Mouse (Mus musculus): ENCODE results near the gene Fam102a.

Gene Fam102a

DNA sequence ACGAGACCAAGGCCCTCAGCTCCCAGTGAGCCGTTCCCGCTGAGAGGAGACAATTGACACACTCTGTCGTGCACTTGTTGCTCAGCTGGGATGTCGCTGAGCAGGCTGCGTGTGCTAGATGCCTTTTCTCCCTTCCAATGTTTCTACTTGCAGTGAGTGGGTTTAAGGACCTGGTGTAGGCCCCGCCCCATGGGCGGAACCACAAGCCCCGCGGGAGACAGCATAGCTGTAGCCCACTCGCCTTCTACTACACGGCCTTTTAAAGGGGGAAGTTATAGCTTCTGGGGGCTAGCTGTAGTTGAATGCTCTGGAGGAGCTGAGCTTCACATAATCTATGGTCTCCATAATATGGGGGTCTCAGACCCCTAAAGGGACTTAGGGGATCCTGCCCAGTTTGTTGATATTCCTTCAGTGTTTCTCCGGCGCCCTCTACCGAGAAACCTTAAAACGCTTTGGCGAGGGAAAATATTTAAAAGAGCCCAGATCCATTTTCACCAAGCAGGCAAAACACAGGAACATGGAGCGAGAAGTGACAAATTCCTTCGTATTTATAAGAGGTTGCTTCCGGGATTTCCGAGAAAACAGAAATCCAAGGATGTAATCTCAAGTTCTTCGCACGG, 75.6 kb downstream of the Fam102a start:
- no peak for DNase-seq

DNA sequence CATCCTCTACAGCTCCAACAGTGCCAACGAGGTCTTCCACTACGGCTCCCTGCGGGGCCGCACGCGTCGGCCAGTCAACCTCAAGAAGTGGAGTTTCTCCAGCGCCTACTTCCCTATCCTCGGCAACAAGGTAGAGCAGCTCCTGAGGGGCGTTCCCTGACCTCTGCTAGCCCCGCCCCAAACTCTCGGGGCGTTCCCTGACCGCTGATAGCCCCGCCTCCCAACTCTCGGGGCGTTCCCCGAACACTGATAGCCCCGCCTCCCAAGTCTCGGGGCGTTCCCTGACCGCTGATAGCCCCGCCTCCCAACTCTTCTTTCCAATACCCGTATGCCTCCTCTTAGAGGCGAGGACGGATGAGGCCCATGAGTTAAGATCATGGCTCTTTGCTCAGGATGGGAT, 77.1 kb downstream of the Fam102a start:
- DNase-seq = no peak

- DNase-seq = no peak
These were observed 82.0 kb downstream of the Fam102a start for GRCm38 (mm10) chr2:32617109-32617508.

DNA sequence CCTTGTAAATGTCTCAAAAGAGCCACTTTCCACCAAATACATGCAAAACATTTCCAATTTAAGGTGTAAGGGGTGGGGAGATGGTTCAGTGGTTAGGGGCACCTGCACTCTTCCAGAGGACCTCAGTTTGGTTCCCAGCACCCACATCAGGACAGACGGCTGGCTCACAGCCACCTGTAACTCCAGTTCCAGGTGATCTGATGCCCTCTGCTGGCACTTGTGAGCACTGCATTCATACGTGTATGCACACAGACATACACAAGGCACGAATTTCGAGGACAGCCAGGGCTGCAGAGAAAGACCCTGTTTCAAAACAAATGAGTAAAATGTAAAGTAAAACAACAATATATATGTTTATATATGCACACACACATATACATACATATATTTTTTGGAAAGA, 82.5 kb downstream of the Fam102a start:
- DNase-seq = peak; percentile 44

DNA sequence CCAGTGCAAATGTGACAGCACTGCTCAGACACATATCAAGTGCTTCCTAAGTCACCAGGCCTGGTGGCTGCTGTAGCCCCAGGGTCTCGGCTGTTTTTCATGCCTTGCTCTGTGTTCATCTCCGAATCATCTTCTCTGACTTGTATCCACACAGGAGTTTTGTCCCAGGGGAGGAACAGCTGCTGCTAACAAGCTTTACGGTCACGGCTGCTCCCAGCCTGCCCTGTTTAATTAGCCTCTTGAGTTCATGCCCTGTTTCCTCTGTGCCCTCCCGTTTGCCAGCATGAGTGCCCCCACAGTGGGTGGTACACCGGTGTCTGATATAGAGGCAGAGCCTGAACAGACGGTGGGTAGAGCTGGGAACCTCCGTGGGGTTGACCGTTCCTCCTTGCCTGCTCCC, 82.9 kb downstream of the Fam102a start:
- DNase-seq = no peak

Measured in right cerebral cortex, postnatal 14 days (tissue).